Mouse (Mus musculus): Measurements from ENCODE around the gene Tacr2. TPM values are rescaled to one million over a fixed set of nuclear protein-coding genes. Genes with fewer than 3 reads are reported as not detected.
A peak's percentile ranks its signal among the peaks of the same experiment; 100 is the strongest.

The Tacr2 gene
- total RNA-seq, 2 experiments from 2014 or later: 0.14 to 0.19 TPM

DNA sequence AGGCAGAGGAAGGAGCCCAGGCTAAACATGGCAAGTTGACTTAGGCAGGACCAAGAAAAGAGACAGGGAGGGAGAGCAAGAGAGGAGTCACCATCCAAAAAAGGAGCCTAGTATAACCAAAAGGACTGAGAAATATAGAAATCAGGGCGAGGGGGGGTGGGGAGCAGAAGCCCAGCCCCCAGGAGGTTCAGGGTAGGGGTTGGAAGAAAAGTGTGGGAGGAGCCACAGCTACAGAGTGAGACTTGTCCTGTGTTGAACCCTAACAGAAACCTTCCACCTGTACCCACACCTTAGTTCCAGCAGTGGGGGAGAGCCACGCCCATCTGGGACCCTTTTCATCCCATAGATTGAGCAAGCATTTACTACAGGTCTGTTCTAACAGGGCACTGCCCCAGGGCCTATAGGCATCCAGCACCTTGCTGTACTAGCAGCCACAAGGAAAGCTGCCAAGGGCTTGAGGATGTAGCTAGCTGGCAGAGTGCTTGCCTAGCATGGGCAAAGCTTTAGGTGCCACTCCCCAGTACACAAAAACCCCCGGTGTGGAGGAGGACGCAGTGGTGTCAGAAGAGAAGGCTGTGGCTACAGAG is 31.1 kb downstream of the Tacr2 start:
- intact Hi-C loops (cut with DNase I): no loop called here
- no peak for DNase-seq (ENCODE audit: extremely low spot score in 1 of 2, low spot score in 2 of 2)

DNA sequence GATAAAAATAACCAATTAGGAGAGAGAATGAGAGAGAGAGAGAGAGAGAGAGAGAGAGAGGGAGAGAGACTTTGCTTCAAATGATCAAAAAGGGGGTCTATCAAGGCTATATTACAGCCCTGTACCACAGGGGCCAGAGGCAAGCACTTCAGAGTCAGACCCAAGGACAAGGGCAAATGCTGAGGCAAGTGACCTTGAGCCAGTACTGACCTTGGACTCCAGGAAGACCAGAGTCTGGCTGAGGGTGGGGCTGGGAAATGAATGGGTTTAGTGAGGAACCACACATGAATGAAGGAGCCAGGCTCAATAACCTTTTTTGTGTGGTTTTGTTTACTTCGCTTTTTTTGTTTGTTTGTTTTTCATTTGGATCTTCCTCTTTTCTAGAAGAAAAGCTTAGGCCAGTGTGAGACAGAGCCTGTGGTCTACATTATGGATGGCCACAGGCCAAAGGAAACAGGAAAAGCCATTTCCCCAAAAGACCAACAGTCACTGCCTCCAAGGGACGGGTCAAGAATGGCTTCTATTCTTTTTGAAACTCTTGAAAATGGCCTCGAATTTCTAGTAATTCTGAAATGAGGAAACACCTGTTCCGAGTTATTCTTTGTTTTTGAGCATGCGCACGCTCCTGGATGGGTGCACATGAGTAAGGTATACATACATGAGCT is 35.4 kb downstream of the Tacr2 start:
- intact Hi-C loops (cut with DNase I): no loop called here

DNA sequence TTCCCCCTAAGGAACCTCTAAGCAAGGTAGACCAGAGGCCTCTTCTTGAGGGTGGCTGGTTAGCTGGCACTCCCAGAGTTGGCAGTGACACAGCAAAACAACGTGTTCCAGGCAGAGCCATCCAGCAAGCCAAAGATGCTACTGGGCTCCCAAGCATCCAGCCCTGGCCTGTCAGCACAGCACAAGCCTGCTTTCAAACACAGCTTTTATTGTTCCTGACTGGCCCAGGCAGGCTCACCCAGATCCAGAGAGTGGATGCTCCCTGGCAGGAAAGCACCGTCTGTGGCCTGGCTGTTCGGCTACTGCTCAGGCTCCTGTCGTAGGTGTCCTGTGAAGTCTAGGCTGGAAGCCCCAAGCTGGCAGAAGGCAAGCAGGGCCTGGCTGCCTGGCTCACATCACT is 41.9 kb downstream of the Tacr2 start:
- peak in 1 of 2 experiments; percentile 45 for DNase-seq (ENCODE audit: extremely low spot score in 1 of 2, low spot score in 2 of 2)
- intact Hi-C loops (cut with DNase I): no loop called here

More for the DNA sequence above, 35.4 kb downstream of the Tacr2 start:
- no peak for DNase-seq (ENCODE audit: extremely low spot score in 1 of 2, low spot score in 2 of 2)

DNA sequence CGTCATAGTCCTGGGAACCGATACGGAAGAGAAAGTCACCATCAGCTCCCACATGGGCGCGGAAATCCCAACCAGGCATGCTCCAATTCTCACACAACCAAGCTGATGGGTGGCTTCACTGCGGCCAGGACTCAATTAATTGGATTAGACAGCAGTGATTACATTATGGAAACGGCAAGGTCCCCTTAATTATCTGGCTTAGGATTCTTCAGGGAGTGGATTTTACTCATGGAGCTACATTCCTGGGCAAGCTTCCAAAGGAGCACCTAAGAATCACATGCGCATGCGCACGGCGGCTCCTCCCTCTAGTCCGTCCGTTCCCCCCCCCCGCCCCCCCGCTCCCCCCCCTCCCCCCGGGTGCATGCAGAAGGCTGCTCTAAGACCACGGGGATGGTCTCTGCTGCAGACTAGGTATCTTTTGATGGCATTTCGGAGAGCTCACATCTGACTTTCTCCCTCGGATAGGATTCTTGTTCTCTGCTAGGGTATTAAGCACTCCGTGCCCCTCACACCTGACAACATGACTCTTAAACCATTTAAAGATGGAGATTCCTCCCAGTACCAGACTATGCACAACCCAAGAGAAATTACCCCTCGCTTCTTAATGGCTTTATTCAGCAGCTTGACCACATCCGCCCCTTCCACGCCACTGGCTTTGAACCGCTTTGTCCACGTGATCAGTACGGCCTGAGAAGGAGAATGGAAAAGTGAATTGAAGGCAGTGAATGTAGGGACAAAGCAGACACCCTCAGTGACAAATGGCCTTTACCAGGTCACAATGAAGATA is 44.0 kb downstream of the Tacr2 start:
- intact Hi-C loops (cut with DNase I): no loop called here
- DNase-seq (ENCODE audit: extremely low spot score in 1 of 2, low spot score in 2 of 2): peak in 1 of 2 experiments; percentile 24

DNA sequence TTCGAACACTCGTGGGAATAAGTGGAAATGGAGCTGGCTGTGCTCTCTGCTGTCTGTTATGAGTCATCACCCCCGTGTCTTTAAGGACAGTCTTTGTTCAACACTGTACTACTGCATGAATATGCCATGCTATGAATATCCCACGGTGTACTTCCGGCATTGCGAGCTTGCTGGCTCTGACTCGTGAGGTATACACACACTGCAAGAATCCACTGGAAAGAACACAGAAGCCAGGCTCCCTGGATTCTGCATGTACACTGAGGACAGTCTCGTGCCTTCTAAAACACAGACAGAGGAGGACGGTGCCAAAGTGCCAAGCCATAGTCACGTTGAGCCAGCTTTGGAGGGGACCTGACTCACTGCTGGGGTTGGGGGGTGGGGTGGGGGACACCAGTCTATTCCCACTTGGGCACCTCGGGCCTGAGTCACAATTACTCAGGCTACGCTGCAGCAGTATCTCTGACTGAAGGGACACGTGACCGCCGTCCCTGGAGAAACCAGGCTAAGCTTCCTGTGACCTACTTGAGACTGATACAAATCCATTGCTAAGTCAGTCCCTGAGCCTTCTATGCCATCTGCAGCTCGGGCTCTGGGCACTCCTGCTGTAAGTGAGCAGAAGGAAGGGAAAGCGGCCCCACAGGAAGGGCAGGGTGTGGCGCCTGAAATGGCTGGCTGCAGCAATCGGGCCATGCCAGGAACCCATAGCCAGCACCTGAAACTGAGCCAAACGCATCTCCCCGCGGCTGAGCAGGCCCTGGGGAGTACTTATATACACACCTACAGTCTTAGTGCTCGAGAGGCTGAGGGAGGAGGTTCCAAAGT is 48.0 kb downstream of the Tacr2 start:
- intact Hi-C loops (cut with DNase I): no loop called here
- peak in 1 of 2 experiments; percentile 60 for DNase-seq (ENCODE audit: extremely low spot score in 1 of 2, low spot score in 2 of 2)

DNA sequence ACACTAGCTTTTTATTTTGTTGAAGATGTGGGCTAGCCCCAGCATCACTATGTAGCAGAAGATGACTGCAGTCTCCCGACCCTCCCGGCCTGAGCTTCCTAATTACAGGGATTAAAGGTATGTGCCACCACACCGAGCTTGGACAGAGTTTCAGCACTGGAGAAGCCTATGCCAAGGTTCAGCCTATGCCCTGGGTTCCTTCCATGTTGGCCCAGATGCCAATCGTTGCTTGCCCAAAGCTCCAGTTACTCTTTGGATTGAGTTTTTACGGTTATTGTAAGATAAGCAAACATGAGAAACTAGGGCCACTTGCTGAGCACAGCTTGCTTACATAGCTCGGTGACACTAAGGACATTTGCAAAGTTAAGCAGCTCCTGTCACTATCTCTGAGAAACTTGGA is 52.9 kb downstream of the Tacr2 start:
- intact Hi-C loops (cut with DNase I): no loop called here
- no peak for DNase-seq (ENCODE audit: extremely low spot score in 1 of 2, low spot score in 2 of 2)

DNA sequence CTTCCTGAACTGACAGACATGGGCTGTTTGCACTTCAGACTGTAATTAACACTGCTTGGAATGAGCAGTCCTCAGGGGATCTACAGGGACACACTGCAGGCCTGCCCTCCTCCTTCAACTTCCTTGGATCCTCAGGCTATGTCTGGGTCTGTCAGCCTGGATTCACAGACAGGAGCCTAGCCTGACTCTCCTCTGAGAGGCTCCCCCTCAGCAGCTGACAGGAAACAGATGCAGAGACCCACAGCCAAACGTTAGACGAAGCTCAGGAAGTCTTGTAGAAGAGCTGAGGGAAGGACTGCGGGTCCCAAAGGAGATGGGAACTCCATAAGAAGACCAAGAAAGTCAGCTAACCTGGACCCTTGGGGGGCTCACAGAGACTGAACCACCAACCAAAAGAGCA is 54.2 kb downstream of the Tacr2 start:
- intact Hi-C loops (cut with DNase I): no loop called here
- peak in 1 of 2 experiments; percentile 38 for DNase-seq (ENCODE audit: extremely low spot score in 1 of 2, low spot score in 2 of 2)

DNA sequence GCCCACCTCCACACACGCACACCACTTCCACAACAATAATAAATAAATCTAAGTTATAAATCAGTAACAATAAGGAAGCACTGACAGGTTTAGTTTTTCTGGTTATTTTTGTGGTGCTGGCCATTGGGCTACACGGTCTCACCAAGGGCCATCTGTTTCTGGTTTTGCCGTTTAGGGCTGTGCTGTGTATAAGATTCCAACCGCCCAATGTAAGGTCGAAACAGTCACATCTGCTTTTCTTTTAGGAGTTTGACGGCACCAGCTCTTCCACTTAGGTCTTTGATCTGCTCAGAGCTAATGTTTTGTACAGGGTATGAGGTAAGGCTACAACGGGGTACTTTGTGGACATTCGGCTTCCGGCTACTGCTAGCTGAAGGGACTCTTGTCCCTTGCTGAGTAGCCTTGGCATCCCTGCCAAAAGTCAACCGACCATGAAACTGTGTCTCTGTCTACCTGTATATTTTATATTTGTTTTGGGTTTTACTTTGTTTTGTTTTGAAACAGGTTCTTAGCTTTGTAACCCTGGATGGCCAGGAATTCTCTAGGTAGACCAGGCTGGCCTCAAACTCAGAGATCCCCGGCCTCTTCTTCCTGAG is 56.8 kb downstream of the Tacr2 start:
- intact Hi-C loops (cut with DNase I): no loop called here
- DNase-seq (ENCODE audit: extremely low spot score in 1 of 2, low spot score in 2 of 2): no peak

DNA sequence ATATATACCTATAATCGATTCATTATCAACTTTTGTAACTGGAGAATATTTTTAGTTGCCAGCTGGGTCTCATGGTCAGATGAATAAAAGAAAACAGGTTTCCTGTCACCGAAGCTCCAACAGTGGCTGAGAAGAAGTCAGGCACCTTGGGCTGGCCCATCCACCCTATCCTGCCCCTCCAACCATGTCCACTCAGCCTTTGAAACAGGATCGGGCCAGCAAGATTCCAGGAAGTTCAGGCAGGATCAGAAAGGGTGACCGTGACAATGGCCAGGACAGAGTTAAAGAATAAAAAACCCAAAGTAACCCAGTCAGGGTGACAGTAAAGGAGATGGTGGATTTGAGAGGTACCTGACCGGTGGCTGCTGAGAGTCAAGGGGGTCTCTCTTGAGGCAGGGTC is 57.4 kb downstream of the Tacr2 start:
- DNase-seq (ENCODE audit: extremely low spot score in 1 of 2, low spot score in 2 of 2): no peak
- intact Hi-C loops (cut with DNase I): no loop called here

DNA sequence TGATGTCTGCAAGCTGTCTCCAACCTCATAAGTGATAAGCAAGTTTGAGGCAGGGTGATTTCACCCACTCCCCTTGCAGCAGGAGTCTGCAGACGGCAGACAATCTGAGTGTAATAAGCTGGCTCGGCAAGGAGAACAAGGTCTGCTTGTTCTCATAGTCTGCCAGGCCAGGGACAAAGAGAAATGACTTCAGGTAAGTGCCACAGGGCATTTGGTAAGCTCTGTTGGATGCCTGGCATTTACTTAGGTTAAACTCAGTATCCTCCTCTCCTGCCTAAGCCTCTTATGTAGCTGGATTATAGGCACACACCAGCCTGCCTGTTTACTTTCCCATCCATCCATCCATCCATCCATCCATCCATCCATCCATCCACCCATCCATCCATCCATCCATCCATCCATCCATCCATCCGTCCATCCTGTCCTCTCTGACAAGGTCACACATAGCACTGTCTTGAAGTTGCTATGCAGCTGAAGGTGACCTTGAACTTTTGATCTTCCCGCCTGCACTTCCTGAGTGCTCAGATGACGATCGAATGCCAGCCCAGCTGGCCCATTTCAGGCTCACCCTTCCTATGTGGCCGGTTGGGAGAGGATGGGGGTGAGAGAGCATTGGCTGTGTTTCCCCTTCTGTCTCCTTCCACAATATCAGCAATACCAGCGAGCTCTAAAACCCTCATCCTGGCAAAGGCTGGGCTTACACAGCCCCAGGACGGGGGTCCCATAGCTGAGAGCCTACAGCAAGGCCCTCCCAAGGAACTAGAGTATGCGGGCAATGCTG is 58.2 kb downstream of the Tacr2 start:
- intact Hi-C loops (cut with DNase I): no loop called here

DNA sequence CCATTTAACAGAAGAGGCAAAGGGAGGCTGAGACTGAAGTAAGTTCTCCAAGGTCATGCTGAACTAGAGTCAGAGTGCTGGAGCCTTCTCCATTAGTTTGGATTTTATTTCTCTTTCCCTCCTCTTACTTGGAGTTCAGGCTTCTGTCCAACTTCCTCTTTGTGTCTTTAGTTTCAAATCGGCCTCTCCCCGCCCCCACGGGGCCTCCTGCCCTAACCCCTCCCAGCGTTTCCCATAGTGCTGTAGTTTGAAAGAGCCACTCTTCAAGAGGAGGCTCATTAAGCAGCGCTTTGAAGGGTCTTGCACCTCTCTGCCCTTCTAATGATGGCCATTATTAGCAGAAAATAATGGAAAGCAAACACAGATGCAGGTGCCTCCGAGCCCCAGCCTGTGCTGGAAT is 59.2 kb downstream of the Tacr2 start:
- intact Hi-C loops (cut with DNase I): no loop called here
- DNase-seq (ENCODE audit: extremely low spot score in 1 of 2, low spot score in 2 of 2): peak in 1 of 2 experiments; percentile 80

More for the DNA sequence above, 58.2 kb downstream of the Tacr2 start:
- DNase-seq (ENCODE audit: extremely low spot score in 1 of 2, low spot score in 2 of 2): no peak

DNA sequence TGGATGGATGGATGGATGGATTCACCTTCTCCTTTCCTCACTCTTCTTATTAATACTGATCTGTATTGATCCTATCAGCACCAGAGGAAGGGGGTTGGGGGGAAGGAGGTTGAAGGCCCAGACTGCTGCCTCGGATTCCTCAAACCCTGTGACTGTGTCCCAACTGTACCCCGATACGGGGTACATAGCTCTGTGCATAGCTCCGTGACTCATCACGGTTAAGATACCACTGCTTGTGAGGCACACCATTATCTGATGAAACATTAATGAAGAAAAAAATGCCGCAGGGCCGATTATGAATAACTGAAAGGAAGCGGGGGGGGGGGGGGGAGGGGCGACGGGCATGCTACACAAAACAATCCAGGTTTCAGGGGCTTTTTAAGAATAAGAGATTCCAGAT is 60.9 kb downstream of the Tacr2 start:
- intact Hi-C loops (cut with DNase I): no loop called here
- no peak for DNase-seq (ENCODE audit: extremely low spot score in 1 of 2, low spot score in 2 of 2)

DNA sequence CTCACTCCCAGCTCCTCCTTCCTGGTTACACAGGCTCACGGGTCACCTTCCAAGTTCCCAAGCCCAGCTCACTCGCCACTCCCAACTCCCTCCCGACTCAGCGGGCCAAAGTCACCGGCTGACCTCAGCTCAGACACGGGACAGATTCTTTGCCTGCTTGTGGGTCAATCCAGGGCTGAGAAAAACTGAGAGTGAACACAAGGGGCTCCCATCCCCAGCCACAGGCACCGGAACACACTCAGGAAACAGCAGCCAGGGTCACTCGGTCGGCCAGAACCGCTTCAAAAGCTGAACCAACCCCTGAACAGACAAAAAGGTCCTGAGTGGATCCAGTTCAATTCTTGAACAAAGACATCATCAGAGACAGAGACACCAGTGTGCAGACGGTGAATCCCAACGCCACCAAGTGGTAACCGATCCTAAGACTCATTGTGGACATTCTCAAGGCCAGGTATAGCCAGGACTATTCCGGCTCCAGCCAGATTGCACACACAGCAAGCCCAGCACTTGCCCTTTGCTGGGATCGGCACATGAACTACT is 61.7 kb downstream of the Tacr2 start:
- intact Hi-C loops (cut with DNase I): no loop called here
- DNase-seq (ENCODE audit: extremely low spot score in 1 of 2, low spot score in 2 of 2): peak in 1 of 2 experiments; percentile 45

Other genes with a start within 250 kb of the Tacr2 start
- gene Neurog3, start 119.3 kb upstream of the Tacr2 start, total RNA-seq (2021): not detected
- 10 to 100 TPM; 61.7 to 62.4 TPM for gene Fam241b, start 108.5 kb upstream of the Tacr2 start, total RNA-seq (2021)
- gene Tspan15, start 21.2 kb upstream of the Tacr2 start, total RNA-seq (2021): 1 to 10 TPM; 5.0 to 7.7 TPM
- 100 to 1,000 TPM; 309 to 314 TPM for gene Hk1, start 127.5 kb downstream of the Tacr2 start, total RNA-seq (2021)
- 1 to 10 TPM; 5.8 to 5.9 TPM for gene Hkdc1, start 170.1 kb downstream of the Tacr2 start, total RNA-seq (2021)
- 1 to 10 TPM; 2.7 to 3.0 TPM for gene 4930507D05Rik, start 197.1 kb downstream of the Tacr2 start, total RNA-seq (2021)
- 10 to 100 TPM; 20.8 to 25.6 TPM for gene Supv3l1, start 197.3 kb downstream of the Tacr2 start, total RNA-seq (2021)
- 10 to 100 TPM; 46.3 to 47.9 TPM for gene Vps26a, start 234.4 kb downstream of the Tacr2 start, total RNA-seq (2021)

All from left cerebral cortex, postnatal 10 days (tissue).